Mouse (Mus musculus) inflammation-experienced regulatory T-cells, adult 6 months (primary cell): ENCODE measurements around the gene Jkamp. TPM values are rescaled to one million over a fixed set of nuclear protein-coding genes. Genes with fewer than 3 reads are reported as not detected.

Source experiments
- ATAC-seq: one replicate; pipeline ENCODE4 v1.8.0; 2017
- polyA plus RNA-seq, 3 experiments: library from polyadenylated mRNA; unstranded; fragments of 100-300 nt; shearing (Covaris generic); gene quantifications; one replicate each; pipeline ENCODE4 v1.2.1; 2017

The Jkamp gene
- polyA plus RNA-seq, 3 experiments from 2014 or later, result 28.6 to 39.8 (median 32.8) TPM

- peak; percentile 6 for ATAC-seq
These were observed 907 bp downstream of the Jkamp start for GRCm38 (mm10) chr12:72086166-72086825.

GRCm38 (mm10) chr12:72089802-72090201, 4.4 kb downstream of the Jkamp start:
- ATAC-seq, result no peak

- ATAC-seq, result no peak
These were observed 11.6 kb downstream of the Jkamp start for GRCm38 (mm10) chr12:72096966-72097365.

- no peak for ATAC-seq
These were observed 17.4 kb downstream of the Jkamp start for GRCm38 (mm10) chr12:72102776-72103175.

- no peak for ATAC-seq
These were observed 18.6 kb downstream of the Jkamp start for GRCm38 (mm10) chr12:72104027-72104426.

- peak; percentile 80 for ATAC-seq
These were observed 19.3 kb downstream of the Jkamp start for GRCm38 (mm10) chr12:72104525-72105281.

GRCm38 (mm10) chr12:72115126-72115525, 29.7 kb downstream of the Jkamp start:
- ATAC-seq, result no peak

- ATAC-seq, result no peak
These were observed 30.4 kb downstream of the Jkamp start for GRCm38 (mm10) chr12:72115686-72116345.

- ATAC-seq, result no peak
These were observed 43.8 kb downstream of the Jkamp start for GRCm38 (mm10) chr12:72129203-72129602.

GRCm38 (mm10) chr12:72150786-72151185, 65.4 kb downstream of the Jkamp start:
- ATAC-seq, result no peak

Other genes starting within 250 kb of the Jkamp start
- not detected for gene Gpr135, start 14.5 kb upstream of the Jkamp start, polyA plus RNA-seq
- under 1 TPM in 2 of 3 experiments, not detected in 1; 0.17 to 0.30 TPM for gene L3hypdh, start 150 bp upstream of the Jkamp start, polyA plus RNA-seq
- under 1 TPM in 2 of 3 experiments, not detected in 1; 0.21 to 0.28 TPM for gene Ccdc175, start 99.4 kb downstream of the Jkamp start, polyA plus RNA-seq